Comparison of ENCODE assay signal across 8 mouse cellular contexts in genomic region chr2:164496847-164497690, GRCm38 (mm10). TPM values are rescaled to one million over a fixed set of nuclear protein-coding genes. Genes with fewer than 3 reads are reported as not detected.
DNase-seq lines count a peak whose midpoint lies in the region; TF ChIP-seq lines count a peak whose summit lies in the region.

Pigt (plus strand) TSS chr2:164497520.

- no peak for TF ChIP-seq CTCF in cortical plate, adult 2 months (IDR thresholded peaks at IDR 0.05; ENCODE audit: extremely low read depth, insufficient read depth, low read length)

- peaks cover 57% of the 10 kb centered on the region for H3K27me3 ChIP-seq in megakaryocyte, embryonic 14.5 days (replicated peaks)

- peak within 1 kb of the TSS; percentile 31; the same call in 1 of the 2 replicates for H3K27ac ChIP-seq in cortical plate, adult 2 months (ENCODE audit: insufficient read depth, low read length)

- no peaks in the 10 kb centered on the region for H3K9me3 ChIP-seq in megakaryocyte, embryonic 14.5 days

- peaks cover 5% of the 10 kb centered on the region for H3K4me1 ChIP-seq in cortical plate, adult 2 months (ENCODE audit: control insufficient read depth, insufficient read depth, low read length)
- peaks cover 19% of the 10 kb centered on the region for H3K4me1 ChIP-seq in megakaryocyte, embryonic 14.5 days

- peaks cover 29% of the 10 kb centered on the region for H3K36me3 ChIP-seq in megakaryocyte, embryonic 14.5 days (replicated peaks; ENCODE audit: low read length)

- peak; percentile 82 for DNase-seq in adipocyte (ENCODE audit: low spot score)
- DNase-seq in gastrocnemius, postnatal 10 days, result peak; percentile 83
- DNase-seq in induced T-regulatory cell, adult 2 months (ENCODE audit: low read depth), result peak; percentile 92
- peak; percentile 83 for DNase-seq in left cerebral cortex, adult 8-10 months (ENCODE audit: low spot score in 2 of 2)
- DNase-seq in right cerebral cortex, adult 2 months (ENCODE audit: low spot score in 2 of 2), result peak; percentile 89 to 90
- peak; percentile 57 for DNase-seq in urinary bladder, postnatal 10 days (ENCODE audit: low spot score)

- peak within 1 kb of the TSS; percentile 62 for H3K4me3 ChIP-seq in cortical plate, adult 2 months (ENCODE audit: insufficient read depth, low read length)
- peak within 1 kb of the TSS; percentile 92 for H3K4me3 ChIP-seq in megakaryocyte, embryonic 14.5 days (replicated peaks)

- TF ChIP-seq POLR2A in cortical plate, adult 2 months (IDR thresholded peaks at IDR 0.05; ENCODE audit: extremely low read depth, insufficient read depth, low read length), result peak; percentile 85

RNA-seq across cellular contexts. Expression of gene Pigt, which starts in this region (rescaled TPM):
- 71.6 and 73.6 TPM in 2 replicates for polyA plus RNA-seq in cortical plate, adult 2 months (2012; rRNA removed)
- 10 to 100 TPM; 44.3 to 51.3 TPM for total RNA-seq in gastrocnemius, postnatal 10 days (2021)
- 10 to 100 TPM; 84.0 to 97.2 (median 89.5) TPM for total RNA-seq in left cerebral cortex, adult 8-10 months (2022)
- 103 and 177 TPM in 2 replicates for polyA plus RNA-seq in megakaryocyte, embryonic 14.5 days (2012; ENCODE audit: insufficient read depth, low replicate concordance)

Comparison
In these comparisons a context has a peak if more than half of its experiments do, and no peak if none do; other contexts are left out.
1. Peak in every context shown above with its lines: DNase-seq, H3K4me3 ChIP-seq and H3K27ac ChIP-seq.